Mouse (Mus musculus) kidney, embryonic 14.5 days (tissue): ENCODE data around the gene Zfp84. TPM values are rescaled to one million over a fixed set of nuclear protein-coding genes. Genes with fewer than 3 reads are reported as not detected.
A peak's percentile ranks its signal among the peaks of the same experiment; 100 is the strongest.

Source experiments
- microRNA counts: library from miRNA; unstranded; fragments of <30 nt; microRNA quantifications from one replicate; lab custom pipeline; 2017
- microRNA-seq: library from miRNA; unstranded; fragments of <30 nt; microRNA quantifications from one replicate; pipeline ENCODE4, GENCODE M21; 2016
- polyA plus RNA-seq: library from polyadenylated mRNA; unstranded; fragments of >200 nt; fragmentation: Nextera tagmentation; extraction: Ambion mirVana; gene quantifications from 2 replicates; pipeline ENCODE4 v1.2.1, GENCODE M21; 2014

Gene Zfp84
- polyA plus RNA-seq, 1 experiment from 2014 or later = 14.3 TPM

MicroRNAs within 50 kb of the gene (microRNA counts, 519-probe panel; counts per million panel counts)
- not detected for microRNA mmu-miR-1964 (lab: Ali Mortazavi, UCI)

Small RNA genes lying within 50 kb of the gene (microRNA-seq; reads per million reads assigned to microRNA genes)
- 3.2 reads per million, percentile 12 among the genes with 10 or more reads in this experiment for gene Mir1964

Other genes starting within 250 kb of the Zfp84 start
- 9.5 and 17.4 TPM in 2 replicates for gene Sipa1l3, start 249.9 kb upstream of the Zfp84 start, polyA plus RNA-seq
- not detected in 2 replicates for gene Catsperg2, start 41.5 kb upstream of the Zfp84 start, polyA plus RNA-seq
- gene Zfp30, start 15.4 kb downstream of the Zfp84 start, polyA plus RNA-seq = 8.3 and 8.9 TPM in 2 replicates
- 4.9 and 12.3 TPM in 2 replicates for gene Zfp790, start 47.6 kb downstream of the Zfp84 start, polyA plus RNA-seq
- gene Zfp940, start 85.1 kb downstream of the Zfp84 start, polyA plus RNA-seq = 4.7 and 7.6 TPM in 2 replicates
- gene Zfp420, start 91.4 kb downstream of the Zfp84 start, polyA plus RNA-seq = 7.2 and 9.1 TPM in 2 replicates
- 8.7 and 13.0 TPM in 2 replicates for gene Zfp27, start 138.0 kb downstream of the Zfp84 start, polyA plus RNA-seq
- 5.7 and 7.2 TPM in 2 replicates for gene Zfp383, start 139.7 kb downstream of the Zfp84 start, polyA plus RNA-seq
- 7.2 and 11.0 TPM in 2 replicates for gene Zfp74, start 185.5 kb downstream of the Zfp84 start, polyA plus RNA-seq
- gene Zfp568, start 215.4 kb downstream of the Zfp84 start, polyA plus RNA-seq = 13.4 and 26.6 TPM in 2 replicates